Mouse (Mus musculus) kidney, adult 18-20 months (tissue): ENCODE results near the gene Sh2d4b.

Source experiments
- DNase-seq: peaks from one replicate; pipeline ENCODE4 v3.0.0; 2021

Sh2d4b gene

GRCm38 (mm10) chr14:40905813-40906212 lies 12.7 kb upstream of the Sh2d4b start:
- peak; percentile 43 for DNase-seq

GRCm38 (mm10) chr14:40902307-40903055 lies 9.4 kb upstream of the Sh2d4b start:
- peak; percentile 6 for DNase-seq

DNA sequence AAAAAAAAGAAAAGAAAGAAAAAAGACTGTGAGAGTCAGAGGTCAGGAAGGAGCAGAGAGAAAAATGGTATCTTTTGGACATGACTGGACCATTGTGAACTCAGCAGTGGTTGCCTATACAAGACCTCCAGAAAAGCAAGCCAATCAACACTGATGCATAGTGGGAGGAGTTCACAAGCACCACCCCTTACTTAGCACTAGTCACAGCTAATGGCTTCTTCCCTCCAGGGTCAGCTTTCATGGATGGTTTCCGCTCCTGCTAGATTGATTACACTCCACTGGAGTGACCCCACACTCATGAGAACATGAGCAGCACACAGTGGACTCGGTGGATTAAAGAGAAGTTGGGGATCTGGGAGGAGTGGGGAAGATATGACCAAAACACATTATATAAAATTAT lies 7.2 kb upstream of the Sh2d4b start:
- no peak for DNase-seq

DNA sequence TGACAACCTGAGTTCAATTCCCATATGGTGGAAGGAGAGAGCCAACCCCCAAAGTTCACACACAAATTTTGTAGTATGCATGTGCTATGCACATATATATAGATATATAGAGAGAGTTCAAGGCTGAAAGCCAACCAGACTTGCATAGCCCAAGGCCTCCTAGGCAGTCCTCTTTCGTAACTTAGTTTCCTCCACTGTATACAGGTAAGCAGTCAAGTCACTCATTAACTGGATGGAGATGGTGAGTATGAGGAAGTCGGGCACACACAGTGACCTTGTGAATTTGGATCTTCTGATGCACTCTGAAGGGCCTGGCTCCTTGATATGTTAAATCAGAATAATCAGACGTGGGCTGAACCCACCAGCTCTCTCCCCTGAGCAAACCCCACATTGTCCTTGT lies 4.8 kb upstream of the Sh2d4b start:
- no peak for DNase-seq

DNA sequence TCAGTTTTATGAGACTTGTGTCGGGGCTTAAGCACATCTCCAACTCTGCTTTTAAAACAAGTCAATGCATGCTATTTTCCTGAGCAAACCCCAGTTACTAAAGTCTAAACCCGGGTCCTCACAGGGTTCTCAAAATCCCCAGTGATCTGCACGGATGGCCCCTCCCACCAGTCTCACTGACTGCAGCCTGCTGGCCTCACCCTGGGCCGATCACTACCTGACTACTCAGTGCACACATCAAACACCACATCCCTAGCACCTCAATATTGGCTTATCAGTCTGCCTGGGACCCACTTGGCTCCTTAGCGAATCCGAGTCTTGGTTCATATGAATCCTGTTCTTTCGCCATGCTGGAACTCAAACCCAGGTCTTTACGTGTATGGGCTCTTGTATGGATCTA lies 2.6 kb upstream of the Sh2d4b start:
- DNase-seq: no peak

DNA sequence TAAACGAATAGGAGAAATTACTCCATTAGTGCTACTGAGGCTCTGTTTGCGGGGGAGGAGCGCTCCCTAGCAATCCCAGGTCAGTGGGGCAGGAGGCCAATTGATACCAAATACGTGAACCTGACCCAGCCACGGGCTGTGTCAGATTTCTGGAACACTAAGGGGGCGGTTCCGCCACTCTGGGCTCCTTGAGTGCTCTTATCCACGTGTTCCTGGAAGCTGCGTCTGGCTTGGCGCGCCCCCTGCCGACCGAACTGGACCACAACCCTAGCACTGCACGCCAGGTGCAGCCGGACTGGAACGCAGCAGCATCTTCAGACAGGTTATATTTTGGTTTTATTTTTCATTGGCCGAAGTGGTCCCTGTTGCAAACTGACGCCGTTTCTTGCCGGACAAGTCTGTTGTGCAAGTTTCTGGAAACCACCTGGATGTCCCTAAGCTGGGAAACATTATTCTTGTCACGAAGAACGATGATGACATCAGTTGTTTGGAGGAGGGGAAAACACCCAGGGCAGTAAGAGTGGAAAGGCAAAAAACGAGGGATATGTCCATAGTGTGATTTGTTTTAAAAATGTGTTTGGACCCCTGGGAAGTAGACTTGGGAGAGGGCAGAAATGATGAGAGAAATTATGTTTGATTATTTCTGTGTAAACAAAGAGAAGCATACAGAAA lies 1.6 kb upstream of the Sh2d4b start:
- peak; percentile 88 for DNase-seq

GRCm38 (mm10) chr14:40893884-40894283 lies 818 bp upstream of the Sh2d4b start:
- no peak for DNase-seq

DNA sequence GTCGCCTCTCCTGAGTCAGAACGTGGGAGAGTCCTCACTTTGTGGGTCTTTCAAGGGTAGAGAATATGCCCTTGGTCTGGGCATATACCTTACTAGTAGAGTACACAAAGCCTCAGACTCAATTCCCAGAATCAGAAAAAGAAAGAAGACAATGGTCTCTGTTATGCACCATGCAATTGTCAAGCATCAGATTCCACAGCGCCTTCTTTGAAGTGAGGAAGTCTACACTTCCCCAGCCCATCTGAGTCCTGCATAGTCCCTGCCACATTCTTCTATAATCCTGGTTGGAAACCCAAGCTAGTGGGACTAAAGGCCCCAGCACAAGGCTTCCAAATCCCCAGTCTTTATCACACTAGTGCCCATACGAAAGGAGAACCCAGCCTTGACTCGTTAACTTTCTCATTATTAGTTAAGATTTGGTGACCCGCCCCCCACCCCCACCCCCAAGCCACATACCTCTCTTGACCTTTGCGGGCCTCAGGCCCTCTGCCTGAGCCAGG lies 690 bp downstream of the Sh2d4b start:
- no peak for DNase-seq

DNA sequence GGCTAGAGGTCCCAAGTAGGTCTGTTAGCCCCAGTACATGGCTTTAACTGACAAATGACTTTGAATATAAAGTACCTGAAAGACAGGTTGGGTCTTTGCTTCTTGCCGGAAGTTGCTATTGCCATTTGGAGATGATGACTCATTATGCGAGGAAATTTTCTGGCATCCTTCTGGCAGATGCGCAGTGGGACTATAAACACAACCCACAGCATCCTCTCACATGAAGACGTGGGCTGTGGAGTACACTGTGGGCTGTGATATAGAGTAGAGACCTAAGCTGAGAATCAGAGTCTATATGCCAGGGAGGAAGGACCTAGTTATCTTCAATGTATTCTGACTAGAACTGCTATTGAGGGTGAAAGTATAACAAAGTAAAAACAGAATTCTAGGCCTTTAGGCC lies 1.6 kb downstream of the Sh2d4b start:
- DNase-seq: no peak

DNA sequence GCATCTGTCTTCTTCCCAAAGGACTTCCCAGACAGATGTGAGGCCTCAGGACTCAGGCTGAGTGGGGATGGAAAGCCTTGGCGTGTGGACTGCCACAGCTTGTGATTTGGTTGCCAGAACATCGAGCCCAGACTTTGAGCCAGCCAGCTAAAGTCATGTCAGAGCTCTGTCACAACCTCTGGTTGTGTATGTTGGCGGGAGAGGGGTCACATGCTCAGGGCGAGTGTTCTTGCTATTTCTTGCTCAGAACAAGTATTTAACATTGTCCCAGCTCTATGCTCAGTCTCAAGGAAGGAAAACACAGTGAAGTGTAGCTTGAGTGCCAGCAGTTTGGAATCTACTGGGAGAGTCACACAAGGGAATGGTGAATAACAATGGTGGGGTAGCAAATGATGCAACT lies 3.4 kb downstream of the Sh2d4b start:
- no peak for DNase-seq

GRCm38 (mm10) chr14:40889181-40889580 lies 3.9 kb downstream of the Sh2d4b start:
- DNase-seq: no peak

DNA sequence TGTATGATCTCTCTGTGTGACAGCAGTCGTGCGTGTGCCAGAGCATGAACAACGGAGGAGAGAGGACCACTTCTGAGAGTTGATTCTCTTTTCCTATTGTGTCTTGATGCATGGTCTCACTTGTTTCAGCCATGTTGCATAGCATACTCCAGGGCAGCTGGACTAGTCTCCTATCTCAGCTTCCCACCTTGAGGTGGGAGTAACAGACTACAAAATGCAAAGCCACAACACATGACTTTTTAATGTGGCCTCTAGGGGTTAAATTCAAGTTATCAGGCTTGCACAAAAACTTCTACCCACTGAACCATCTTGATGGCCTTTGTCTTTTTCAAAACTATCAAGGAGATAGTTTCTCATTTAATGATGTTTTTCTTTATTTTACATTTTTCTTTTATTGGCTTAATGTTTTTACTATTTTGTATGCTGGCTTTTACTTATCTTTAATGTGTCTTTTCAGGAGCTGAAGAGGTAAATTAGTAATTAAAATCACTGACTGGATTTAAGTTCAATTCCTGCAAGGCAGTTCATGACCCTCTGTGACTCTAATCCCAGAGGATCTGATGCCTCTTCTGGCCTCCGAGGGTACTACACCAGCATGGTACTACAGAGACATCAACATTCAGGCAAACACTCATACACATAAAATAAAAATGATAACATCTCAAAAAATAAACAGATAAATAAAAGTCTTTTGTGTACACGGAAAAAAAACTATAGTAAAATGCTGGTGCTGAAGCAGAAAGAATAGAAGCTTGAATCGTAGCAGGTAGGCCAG lies 6.5 kb downstream of the Sh2d4b start:
- DNase-seq: peak; percentile 45

DNA sequence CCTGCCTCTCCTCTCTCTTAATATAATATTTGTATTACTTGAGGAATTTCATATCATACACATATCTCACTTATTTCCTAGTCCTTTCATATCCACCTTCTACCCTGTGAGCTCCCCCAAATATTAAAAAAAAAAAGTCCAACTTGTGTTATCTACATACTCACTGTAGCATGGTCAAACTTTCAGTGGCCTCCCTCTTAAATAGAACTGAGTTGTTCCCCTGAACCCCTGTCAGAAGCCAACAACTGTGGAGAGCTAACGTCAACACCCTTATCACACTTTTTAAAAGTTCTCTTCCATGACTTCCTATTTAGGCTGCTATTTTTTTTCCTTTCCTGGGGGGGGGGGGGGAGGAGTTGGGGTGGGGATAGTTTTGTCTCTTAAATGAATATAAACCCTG lies 7.3 kb downstream of the Sh2d4b start:
- DNase-seq: no peak

- DNase-seq: no peak
These were observed 7.8 kb downstream of the Sh2d4b start for GRCm38 (mm10) chr14:40885225-40885624.

DNA sequence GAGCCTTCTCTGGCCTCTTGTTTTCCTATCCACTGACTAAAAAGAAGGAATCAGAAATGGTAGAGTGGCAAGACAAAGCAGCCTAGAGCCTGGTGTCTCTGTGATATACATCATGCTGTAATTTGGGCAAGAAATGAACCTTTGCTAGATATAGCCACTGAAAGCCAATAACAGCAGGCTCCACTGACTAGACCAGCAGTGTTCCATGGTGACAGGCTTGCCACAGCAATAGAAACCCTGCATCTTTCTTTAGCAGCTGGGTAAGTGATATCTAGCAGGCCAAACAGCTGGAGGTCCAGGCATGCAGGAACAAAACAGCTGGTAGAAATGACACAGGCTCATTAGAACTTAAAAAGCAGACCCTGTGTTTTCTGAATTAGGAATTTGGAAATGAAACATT lies 18.5 kb downstream of the Sh2d4b start:
- no peak for DNase-seq

GRCm38 (mm10) chr14:40873961-40874360 lies 19.1 kb downstream of the Sh2d4b start:
- no peak for DNase-seq

- DNase-seq: no peak
These were observed 22.5 kb downstream of the Sh2d4b start for GRCm38 (mm10) chr14:40870598-40870997.

DNA sequence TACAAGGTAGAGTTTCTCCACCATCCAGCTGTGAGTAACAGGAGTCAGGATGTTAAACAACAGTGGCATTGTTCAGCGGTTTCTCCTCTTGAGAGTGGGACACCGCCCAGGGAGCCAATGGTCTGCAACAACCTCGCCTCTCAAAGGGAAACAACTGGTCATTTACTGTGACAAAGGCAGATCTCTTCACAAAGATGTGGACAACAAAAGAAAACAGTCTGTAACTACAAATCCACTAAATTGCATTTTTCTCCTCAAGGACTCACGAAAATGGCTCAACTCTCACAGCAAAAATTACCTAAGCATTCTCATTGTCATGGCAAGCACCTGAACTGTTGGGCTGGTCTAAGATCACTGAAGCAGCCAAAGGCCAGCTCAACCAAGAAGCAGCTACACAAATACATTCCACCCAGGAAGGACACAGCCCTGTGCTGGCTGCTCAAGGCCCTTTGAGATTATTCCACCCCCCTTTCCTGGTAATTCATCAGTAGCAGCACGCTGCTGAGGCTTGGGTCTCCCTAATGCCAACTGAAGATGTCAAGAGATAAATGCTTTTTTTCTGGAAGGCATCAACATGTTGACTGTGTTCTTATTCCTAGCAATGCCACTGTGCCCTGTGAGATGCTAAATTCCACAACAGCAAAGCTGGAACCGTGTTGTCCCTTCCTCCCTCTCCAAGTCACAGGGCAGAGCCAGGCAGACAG lies 28.1 kb downstream of the Sh2d4b start:
- DNase-seq: no peak

DNA sequence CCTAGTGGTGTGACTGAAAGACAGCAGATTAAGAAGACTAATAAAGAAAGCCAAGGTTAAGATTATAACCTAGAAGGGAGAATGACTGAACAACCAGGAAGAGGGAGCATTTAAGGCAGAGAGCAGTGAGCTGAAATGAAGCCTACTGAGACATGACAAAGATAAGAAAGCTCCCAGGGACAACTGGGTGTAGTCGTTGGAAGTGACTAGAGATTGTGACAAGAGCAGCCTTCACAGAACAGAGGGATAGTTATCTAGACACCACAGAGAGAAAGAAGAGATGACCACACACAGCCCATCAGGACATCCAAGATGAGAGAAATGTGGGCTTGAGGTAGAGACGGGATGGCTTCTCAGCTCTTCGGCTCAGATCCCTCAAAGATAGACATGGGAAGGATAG lies 29.4 kb downstream of the Sh2d4b start:
- DNase-seq: no peak

DNA sequence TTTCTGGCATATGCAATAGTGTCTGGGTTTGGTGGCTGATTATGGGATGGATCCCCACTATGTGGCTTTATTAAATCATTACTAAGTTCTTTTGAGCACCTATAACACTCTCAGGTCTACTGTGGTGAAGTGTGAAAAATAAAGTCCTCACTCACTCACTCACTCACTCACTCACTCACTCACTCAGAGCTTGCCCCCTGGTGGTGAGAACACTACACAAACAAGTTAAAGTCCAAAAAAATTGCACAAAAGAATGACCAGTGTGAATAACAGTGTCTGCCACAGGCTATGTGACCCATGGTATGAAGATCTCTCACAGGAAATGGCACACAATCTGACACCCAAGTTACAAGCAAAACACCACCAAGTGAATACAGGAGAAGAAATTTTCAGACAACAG lies 30.0 kb downstream of the Sh2d4b start:
- DNase-seq: no peak

DNA sequence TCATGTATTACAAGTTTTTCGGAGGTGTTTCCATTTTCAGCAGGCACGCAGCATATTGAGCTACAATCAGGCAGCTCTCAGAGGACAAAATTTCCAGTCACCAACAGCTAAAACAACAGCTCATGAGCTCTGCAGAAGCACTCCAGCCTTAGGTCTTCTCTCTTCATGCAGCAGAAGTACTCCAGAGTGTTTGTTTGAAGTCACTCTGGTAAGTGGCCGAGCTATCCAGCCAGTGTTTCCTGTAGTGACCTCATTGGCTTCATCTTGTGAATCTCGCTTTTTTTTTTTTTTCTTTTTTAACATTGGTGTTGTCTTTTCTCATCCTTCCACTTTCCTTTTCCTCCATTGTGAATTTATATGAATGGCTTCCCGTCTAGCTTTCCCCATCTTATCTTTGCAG lies 40.1 kb downstream of the Sh2d4b start:
- no peak for DNase-seq

DNA sequence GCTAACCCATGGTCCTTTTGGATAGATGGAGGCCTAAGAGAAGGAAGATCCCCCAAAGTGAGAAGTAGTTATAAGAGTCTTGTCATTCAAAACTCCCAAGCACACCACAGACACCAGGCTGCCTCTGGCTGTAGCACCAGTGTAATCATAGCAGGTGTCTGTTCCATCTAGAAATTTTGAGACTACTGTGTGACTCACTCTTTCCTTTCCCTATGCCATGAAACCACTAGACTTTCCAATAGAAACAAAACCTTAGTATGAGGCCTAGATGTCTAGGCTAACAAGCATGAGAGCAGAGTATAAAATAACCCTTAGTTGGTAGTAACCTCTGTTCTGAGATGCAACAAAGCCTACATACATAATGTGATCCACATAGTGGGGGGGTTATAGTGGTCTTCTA lies 55.7 kb downstream of the Sh2d4b start:
- DNase-seq: no peak

DNA sequence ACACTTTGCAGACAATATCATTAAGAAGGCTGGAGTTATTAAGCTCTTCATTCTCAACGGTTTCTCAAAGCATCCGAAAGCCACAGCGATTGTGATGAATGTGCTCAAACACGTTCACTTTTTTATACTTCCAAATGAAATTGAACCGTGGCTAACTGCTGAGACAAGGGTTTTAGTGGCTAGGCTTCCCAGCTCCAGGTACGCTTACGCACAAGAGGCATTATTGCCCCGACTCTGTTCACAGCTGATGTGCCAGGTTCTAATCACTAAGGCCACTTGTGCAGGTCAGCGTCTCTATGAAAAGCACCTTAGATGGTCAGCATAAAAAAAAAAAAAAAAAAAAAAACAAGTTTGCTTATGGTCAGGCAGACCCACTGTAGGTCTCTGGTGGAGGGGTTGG lies 62.6 kb downstream of the Sh2d4b start:
- no peak for DNase-seq
